Comparison of ENCODE assay signal across 10 mouse cellular contexts in the genomic region with DNA sequence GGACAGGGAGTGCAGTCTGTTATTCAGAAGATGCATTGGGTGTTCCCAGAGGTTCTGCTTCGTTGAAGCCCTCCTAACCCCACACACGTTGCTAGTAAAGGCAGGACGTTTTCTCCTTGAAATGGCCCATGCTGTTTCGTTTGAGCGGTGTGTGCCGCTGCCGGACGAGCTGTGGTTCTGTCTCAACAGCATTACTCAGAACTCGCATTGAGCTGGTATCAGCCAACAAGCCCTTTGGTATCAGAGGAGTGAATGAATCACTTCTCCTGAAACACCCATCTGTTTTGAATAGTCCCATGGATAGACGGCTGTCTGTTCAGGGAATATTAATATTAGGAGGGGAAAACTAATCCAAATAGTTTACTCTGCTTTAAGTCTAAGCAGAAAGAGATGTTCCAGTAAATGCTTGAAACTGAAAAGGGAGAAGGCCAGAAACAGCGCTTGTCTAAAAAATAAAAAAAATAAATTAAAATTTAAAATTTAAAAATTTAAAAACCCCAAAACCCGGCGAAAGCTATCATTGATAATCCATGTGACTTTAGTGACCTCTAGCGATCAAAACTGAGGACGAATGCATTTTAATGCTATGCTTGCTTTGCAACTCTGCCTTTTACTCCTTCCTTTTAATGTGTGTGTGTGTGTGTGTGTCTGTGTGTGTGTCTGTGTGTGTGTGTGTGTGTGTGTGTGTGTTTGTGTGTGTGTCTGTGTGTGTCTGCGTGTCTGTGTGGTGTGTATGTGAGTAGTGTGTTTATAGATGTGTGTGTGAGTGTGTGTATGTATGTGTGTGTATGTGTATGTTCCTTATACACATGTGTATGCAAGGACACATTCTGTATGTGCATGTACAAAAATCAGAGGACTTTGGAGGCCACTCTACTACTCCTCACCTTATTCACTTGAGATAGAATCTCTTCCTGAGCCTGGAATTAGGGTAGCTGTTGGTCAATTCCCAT. TPM values are rescaled to one million over a fixed set of nuclear protein-coding genes. Genes with fewer than 3 reads are reported as not detected.
A peak's percentile ranks its signal among the peaks of the same experiment; 100 is the strongest.
DNase-seq lines count a peak whose midpoint lies in the region; ATAC-seq lines count a peak whose summit lies in the region.
"Had no signal": no experiment of that assay in that cellular context is flagged by ENCODE, and none has a peak within 500 bp of the region (broad histone marks: within the 10 kb centered on the region; RNA-seq: fewer than 3 reads in every experiment).

No protein-coding gene starts in this region.

- no peak overlapping the region for H3K9ac ChIP-seq in embryonic facial prominence, embryonic 11.5 days (replicated peaks; ENCODE audit: low read length)
- no peak overlapping the region for H3K9ac ChIP-seq in heart, embryonic 15.5 days

- no peak for ATAC-seq in embryonic facial prominence, embryonic 11.5 days (replicated peaks; ENCODE audit: insufficient number of reproducible peaks, low FRiP score, low TSS enrichment, low read depth)
- ATAC-seq in heart, embryonic 15.5 days (replicated peaks; ENCODE audit: insufficient number of reproducible peaks, insufficient read depth, low FRiP score, low read depth), result no peak

- H3K4me2 ChIP-seq in embryonic facial prominence, embryonic 11.5 days (ENCODE audit: low read depth, low read length), result no peak overlapping the region
- H3K4me2 ChIP-seq in heart, embryonic 15.5 days, result peak overlapping the region; percentile 43

- no peak overlapping the region for H3K27ac ChIP-seq in embryonic facial prominence, embryonic 11.5 days (replicated peaks; ENCODE audit: low read depth, low read length)
- H3K27ac ChIP-seq in embryonic facial prominence, embryonic 10.5 days (replicated peaks), result no peak overlapping the region
- H3K27ac ChIP-seq in heart, embryonic 15.5 days, result no peak overlapping the region

- WGBS in embryonic facial prominence, embryonic 11.5 days, result 33% methylated on average over 16 of the region's 16 CpGs
- WGBS in embryonic facial prominence, embryonic 10.5 days, result 40% methylated on average over 16 of the region's 16 CpGs
- WGBS in heart, embryonic 15.5 days, result 30% methylated on average over 16 of the region's 16 CpGs

- no peaks in the 10 kb centered on the region for H3K9me3 ChIP-seq in embryonic facial prominence, embryonic 11.5 days (replicated peaks; ENCODE audit: control insufficient read depth, low read length)
- H3K9me3 ChIP-seq in embryonic facial prominence, embryonic 10.5 days, result no peaks in the 10 kb centered on the region
- no peaks in the 10 kb centered on the region for H3K9me3 ChIP-seq in heart, embryonic 15.5 days (replicated peaks)

- DNase-seq in embryonic facial prominence, embryonic 11.5 days (ENCODE audit: low spot score), result peak; percentile 69
- no peak for DNase-seq in embryonic facial prominence, embryonic 10.5 days (ENCODE audit: low spot score)
- DNase-seq in right cerebral cortex, postnatal 25 days, result peak; percentile 12
- DNase-seq in right cerebral cortex, postnatal 4 days, result no peak
- peak; percentile 26 to 30 for DNase-seq in layer of hippocampus, postnatal 10 days (ENCODE audit: low spot score in 2 of 2)
- DNase-seq in neural tube, embryonic 10.5 days (ENCODE audit: extremely low spot score, low spot score), result peak; percentile 27
- DNase-seq in spleen, postnatal 14 days (ENCODE audit: low spot score in 2 of 2), result no peak

- H3K27me3 ChIP-seq in embryonic facial prominence, embryonic 11.5 days (ENCODE audit: control insufficient read depth, insufficient read depth, low read length), result no peaks in the 10 kb centered on the region
- no peaks in the 10 kb centered on the region for H3K27me3 ChIP-seq in embryonic facial prominence, embryonic 10.5 days (replicated peaks; ENCODE audit: low read depth, poor library complexity, severe bottlenecking)
- H3K27me3 ChIP-seq in heart, embryonic 15.5 days, result no peaks in the 10 kb centered on the region

- no peaks in the 10 kb centered on the region for H3K4me1 ChIP-seq in embryonic facial prominence, embryonic 11.5 days (ENCODE audit: control insufficient read depth, insufficient read depth, low read length)
- peaks cover 4% of the 10 kb centered on the region for H3K4me1 ChIP-seq in embryonic facial prominence, embryonic 10.5 days
- H3K4me1 ChIP-seq in heart, embryonic 15.5 days (replicated peaks), result 0 out of 2 replicates have a peak, but pooled peaks cover 2% of the 10 kb centered on the region

- H3K36me3 ChIP-seq in embryonic facial prominence, embryonic 11.5 days (replicated peaks; ENCODE audit: control insufficient read depth, insufficient read depth, low read depth, low read length), result no peaks in the 10 kb centered on the region
- no peaks in the 10 kb centered on the region for H3K36me3 ChIP-seq in embryonic facial prominence, embryonic 10.5 days (replicated peaks)
- no peaks in the 10 kb centered on the region for H3K36me3 ChIP-seq in heart, embryonic 15.5 days

- H3K4me3 ChIP-seq in embryonic facial prominence, embryonic 11.5 days (ENCODE audit: low read depth, low read length), result no peak overlapping the region
- no peak overlapping the region for H3K4me3 ChIP-seq in embryonic facial prominence, embryonic 10.5 days
- H3K4me3 ChIP-seq in heart, embryonic 15.5 days, result peak overlapping the region; percentile 13; the same call in 1 of the 2 replicates

RNA-seq across cellular contexts. Expression of gene Gypa, which starts 10.5 kb away (rescaled TPM):
- polyA plus RNA-seq in embryonic facial prominence, embryonic 11.5 days (2014; fragmentation: Nextera tagmentation; extraction: Ambion mirVana), result 15.2 and 16.7 TPM in 2 replicates
- 11.9 and 13.9 TPM in 2 replicates for polyA plus RNA-seq in embryonic facial prominence, embryonic 10.5 days (2016; fragmentation: Nextera tagmentation; extraction: Ambion mirVana)
- 24.1 and 28.0 TPM in 2 replicates for polyA plus RNA-seq in heart, embryonic 15.5 days (2015; fragmentation: Nextera tagmentation; extraction: Ambion mirVana)
- total RNA-seq in layer of hippocampus, postnatal 10 days (2021), result not detected
- polyA plus RNA-seq: large intestine, adult 2 months; testis, adult 2 months had no signal

Comparison
In these comparisons a context has a peak if more than half of its experiments do, and no peak if none do; other contexts are left out.
1. DNase-seq: peak in embryonic facial prominence, embryonic 11.5 days (single experiment), right cerebral cortex, postnatal 25 days (single experiment), layer of hippocampus, postnatal 10 days (2 of 2) and neural tube, embryonic 10.5 days (single experiment); none in embryonic facial prominence, embryonic 10.5 days (single experiment), right cerebral cortex, postnatal 4 days (single experiment) and spleen, postnatal 14 days (0 of 2).